In genomic region chr4:150406320-150406719, GRCm38 (mm10) we compare ENCODE assay signal across 10 mouse cellular contexts.
DNase-seq lines count a peak whose midpoint lies in the region; ATAC-seq lines count a peak whose summit lies in the region.
"Had no signal": no experiment of that assay in that cellular context is flagged by ENCODE, and none has a peak within 500 bp of the region (broad histone marks: within the 10 kb centered on the region; RNA-seq: fewer than 3 reads in every experiment).

No protein-coding gene starts in this region.

- 0 out of 2 replicates have a peak overlapping the region, but pooled peaks have one; percentile 30 for H3K27ac ChIP-seq in midbrain, embryonic 12.5 days (replicated peaks)
- no peak overlapping the region for H3K27ac ChIP-seq in midbrain, embryonic 11.5 days (ENCODE audit: low read depth, low read length)
- no peak overlapping the region for H3K27ac ChIP-seq in liver, embryonic 16.5 days (ENCODE audit: low read length)
- H3K27ac ChIP-seq: limb, embryonic 15.5 days had no signal

- H3K4me2 ChIP-seq in midbrain, embryonic 12.5 days (replicated peaks), result no peak overlapping the region
- H3K4me2 ChIP-seq in midbrain, embryonic 11.5 days, result no peak overlapping the region
- H3K4me2 ChIP-seq in liver, embryonic 16.5 days (ENCODE audit: low read depth, low read length), result 0 out of 2 replicates have a peak overlapping the region, but pooled peaks have one; percentile 10
- H3K4me2 ChIP-seq: limb, embryonic 15.5 days had no signal

- ATAC-seq in erythroblast, adult 5-6 weeks (replicated peaks; ENCODE audit: low FRiP score, poor library complexity, severe bottlenecking), result no peak
- ATAC-seq in midbrain, embryonic 12.5 days (ENCODE audit: low FRiP score, low read depth), result no peak
- ATAC-seq in midbrain, embryonic 11.5 days (ENCODE audit: low FRiP score), result no peak
- ATAC-seq in liver, embryonic 16.5 days (ENCODE audit: low read depth), result no peak

- H3K9ac ChIP-seq in midbrain, embryonic 12.5 days (replicated peaks), result no peak overlapping the region
- no peak overlapping the region for H3K9ac ChIP-seq in midbrain, embryonic 11.5 days (ENCODE audit: low read length)
- H3K9ac ChIP-seq in liver, embryonic 16.5 days (ENCODE audit: low read depth, low read length), result no peak overlapping the region
- H3K9ac ChIP-seq: limb, embryonic 15.5 days had no signal

- no peak for DNase-seq in midbrain, embryonic 11.5 days (ENCODE audit: low spot score, missing footprints)
- DNase-seq in c-Kit-negative CD71-positive TER-119-positive erythroid progenitor cells, embryonic 14.5 days (ENCODE audit: low read depth, low spot score), result peak; percentile 9
- no peak for DNase-seq in adipocyte (ENCODE audit: low spot score)
- DNase-seq in frontal cortex, postnatal 10 days (ENCODE audit: low spot score in 2 of 2), result no peak
- DNase-seq: adrenal gland, postnatal 14 days had no signal

- peaks cover 25% of the 10 kb centered on the region for H3K4me1 ChIP-seq in erythroblast, embryonic 14.5 days (ENCODE audit: control insufficient read depth)
- H3K4me1 ChIP-seq in midbrain, embryonic 12.5 days, result peaks cover 37% of the 10 kb centered on the region
- H3K4me1 ChIP-seq in midbrain, embryonic 11.5 days (ENCODE audit: control insufficient read depth, insufficient read depth, low read length), result peaks cover 14% of the 10 kb centered on the region
- peaks cover 24% of the 10 kb centered on the region for H3K4me1 ChIP-seq in liver, embryonic 16.5 days (ENCODE audit: control insufficient read depth, low read depth, low read length)

- 63% methylated on average over 21 of the region's 21 CpGs for WGBS in midbrain, embryonic 12.5 days
- 58% methylated on average over 21 of the region's 21 CpGs for WGBS in midbrain, embryonic 11.5 days
- 49% methylated on average over 21 of the region's 21 CpGs for WGBS in liver, embryonic 16.5 days (ENCODE audit: insufficient replicate concordance)

- H3K9me3 ChIP-seq in erythroblast, embryonic 14.5 days (ENCODE audit: control insufficient read depth, low read length), result no peaks in the 10 kb centered on the region
- no peaks in the 10 kb centered on the region for H3K9me3 ChIP-seq in midbrain, embryonic 12.5 days
- no peaks in the 10 kb centered on the region for H3K9me3 ChIP-seq in midbrain, embryonic 11.5 days (ENCODE audit: control insufficient read depth, low read length)
- no peaks in the 10 kb centered on the region for H3K9me3 ChIP-seq in liver, embryonic 16.5 days (replicated peaks; ENCODE audit: control insufficient read depth, low read length)
- H3K9me3 ChIP-seq: limb, embryonic 15.5 days had no signal

- H3K36me3 ChIP-seq in erythroblast, embryonic 14.5 days (ENCODE audit: control insufficient read depth), result peaks cover 15% of the 10 kb centered on the region
- peaks cover 8% of the 10 kb centered on the region; the same call in 1 of the 2 replicates for H3K36me3 ChIP-seq in midbrain, embryonic 12.5 days
- peaks cover 5% of the 10 kb centered on the region; the same call in 1 of the 2 replicates for H3K36me3 ChIP-seq in midbrain, embryonic 11.5 days (ENCODE audit: control insufficient read depth, insufficient read depth, low read length)
- no peaks in the 10 kb centered on the region for H3K36me3 ChIP-seq in liver, embryonic 16.5 days (ENCODE audit: control insufficient read depth, insufficient read depth)

- H3K4me3 ChIP-seq in erythroblast, embryonic 14.5 days (replicated peaks), result peak overlapping the region; percentile 45
- H3K4me3 ChIP-seq in midbrain, embryonic 12.5 days, result no peak overlapping the region
- H3K4me3 ChIP-seq in midbrain, embryonic 11.5 days (ENCODE audit: low read depth, low read length), result no peak overlapping the region
- H3K4me3 ChIP-seq in liver, embryonic 16.5 days (ENCODE audit: low read depth, low read length), result no peak overlapping the region
- H3K4me3 ChIP-seq: limb, embryonic 15.5 days had no signal

- no peaks in the 10 kb centered on the region for H3K27me3 ChIP-seq in erythroblast, embryonic 14.5 days (ENCODE audit: control insufficient read depth)
- H3K27me3 ChIP-seq in midbrain, embryonic 12.5 days, result no peaks in the 10 kb centered on the region
- H3K27me3 ChIP-seq in midbrain, embryonic 11.5 days (ENCODE audit: control insufficient read depth, insufficient read depth, low read length), result no peaks in the 10 kb centered on the region
- no peaks in the 10 kb centered on the region for H3K27me3 ChIP-seq in liver, embryonic 16.5 days (ENCODE audit: control insufficient read depth, insufficient read depth, low read depth, low read length)
- H3K27me3 ChIP-seq: limb, embryonic 15.5 days had no signal
